Mouse (Mus musculus) embryonic fibroblast, embryonic 13.5 days (primary cell): ENCODE results near the gene Foxb1. TPM values are rescaled to one million over a fixed set of nuclear protein-coding genes. Genes with fewer than 3 reads are reported as not detected.

Source experiments
- H3K27ac ChIP-seq: 2 replicates; pipeline ENCODE4 v1.5.1; 2012; ENCODE audit warnings: low read length, control low read depth, inconsistent platforms; ENCODE audit not compliant: insufficient read depth
- H3K4me1 ChIP-seq: 2 replicates; pipeline ENCODE4 v1.6.1; 2011; ENCODE audit warnings: low read length; ENCODE audit not compliant: control insufficient read depth, insufficient read depth
- H3K4me3 ChIP-seq: 2 replicates; pipeline ENCODE4 v1.5.1; 2011; ENCODE audit warnings: mild to moderate bottlenecking, control low read depth, low read length; ENCODE audit not compliant: insufficient read depth
- CTCF ChIP-seq: IDR thresholded peaks from 2 replicates; pipeline ENCODE4 v1.5.1; 2011; ENCODE audit warnings: mild to moderate bottlenecking, control low read depth, low read length, moderate library complexity, borderline replicate concordance; ENCODE audit not compliant: insufficient read depth
- POLR2A ChIP-seq: IDR thresholded peaks from 2 replicates; pipeline ENCODE4 v1.6.1; 2011; ENCODE audit warnings: low read depth, mild to moderate bottlenecking, control low read depth, low read length, moderate library complexity
- polyA plus RNA-seq: library from polyadenylated mRNA; stranded (reverse); fragments of >200 nt; gene quantifications from 2 replicates; pipeline ENCODE4 v1.2.4, GENCODE M21; 2011; ENCODE audit warnings: low read depth; ENCODE audit not compliant: missing spikeins, insufficient read length

The Foxb1 gene
- polyA plus RNA-seq, 1 experiment: not detected

- H3K4me3 ChIP-seq: no peak overlapping the region
- TF ChIP-seq CTCF: no peak
- TF ChIP-seq POLR2A: no peak
- no peak overlapping the region for H3K27ac ChIP-seq
- H3K4me1 ChIP-seq: no peaks in the 10 kb centered on the region
Observed at GRCm38 (mm10) chr9:69714346-69714745, 46.4 kb downstream of the Foxb1 start.

GRCm38 (mm10) chr9:69713577-69714327 lies 47.0 kb downstream of the Foxb1 start:
- TF ChIP-seq POLR2A (no peak), CTCF (no peak)
- no peak overlapping the region for H3K4me3 ChIP-seq
- no peaks in the 10 kb centered on the region for H3K4me1 ChIP-seq
- no peak overlapping the region for H3K27ac ChIP-seq

- no peak overlapping the region for H3K4me3 ChIP-seq
- TF ChIP-seq POLR2A: no peak
- no peak for TF ChIP-seq CTCF
- no peaks in the 10 kb centered on the region for H3K4me1 ChIP-seq
- no peak overlapping the region for H3K27ac ChIP-seq
Observed at GRCm38 (mm10) chr9:69712714-69713525, 47.8 kb downstream of the Foxb1 start.

Other genes starting within 250 kb of the Foxb1 start
- 174 and 184 TPM in 2 replicates for gene Bnip2, start 228.5 kb upstream of the Foxb1 start, polyA plus RNA-seq